Mouse (Mus musculus): ENCODE measurements around the gene Egfr.

DNA sequence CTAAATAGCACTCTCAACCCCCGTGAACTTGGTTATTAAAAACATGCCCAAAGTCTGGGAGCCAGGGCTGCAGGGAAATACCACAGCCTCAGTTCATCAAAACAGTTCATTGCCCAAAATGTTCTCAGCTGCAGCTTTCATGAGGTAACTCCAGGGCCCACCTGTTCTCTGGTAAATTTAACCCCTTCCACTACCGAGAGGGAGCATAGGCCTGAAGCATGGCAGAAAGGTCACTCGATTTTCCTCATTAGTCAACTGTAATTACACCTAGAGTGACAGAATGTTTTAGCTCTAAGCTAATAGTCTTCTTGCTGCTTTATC, 153.0 kb downstream of the Egfr start:
- TF ChIP-seq POLR2A (IDR thresholded peaks at IDR 0.05; ENCODE audit: low read depth, low read length): no peak
- TF ChIP-seq CTCF (IDR thresholded peaks at IDR 0.05; ENCODE audit: borderline replicate concordance, insufficient read depth, low read length): no peak
